Mouse (Mus musculus) ZHBTc4 (cell line): ENCODE measurements around the gene Prr32.

Experiments used
- DNase-seq: peaks from one replicate; pipeline ENCODE4 v3.0.0-alpha.2; 2011; ENCODE audit warnings: low read depth, low spot score

Gene Prr32

DNA sequence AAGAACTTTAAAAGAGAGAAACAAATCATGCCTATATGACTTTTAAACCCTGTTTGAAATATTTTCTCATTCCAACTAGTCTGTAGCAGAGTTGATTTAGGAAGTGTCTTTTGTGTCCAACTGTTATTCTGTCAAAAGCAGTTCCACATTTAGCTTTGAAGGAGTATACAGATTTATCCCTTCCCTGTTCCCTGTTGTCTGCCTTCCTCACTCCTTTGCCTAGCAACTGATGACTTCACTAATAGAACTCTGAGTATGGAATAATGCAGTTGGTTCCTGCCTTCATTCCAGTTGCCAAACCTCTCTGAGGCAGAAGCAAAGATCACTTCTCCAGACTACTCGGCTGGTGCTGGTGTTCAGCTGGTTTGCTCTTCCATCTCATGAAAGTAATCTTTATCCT lies at the start of gene Prr32:
Gene Prr32, plus strand, starts transcription at position 301 of the 400 bp plus-strand sequence.
- DNase-seq: no peak
